Mouse (Mus musculus): Measurements from ENCODE around the gene Glis1.

- TF ChIP-seq EP300 (optimal IDR thresholded peaks at IDR 0.05), result no peak
- no peak for TF ChIP-seq CTCF (IDR thresholded peaks at IDR 0.05; ENCODE audit: low read depth)
Observed at GRCm38 (mm10) chr4:107538116-107538515, 103.7 kb downstream of the Glis1 start.
